Mouse (Mus musculus): ENCODE measurements around the gene Hes2. TPM values are rescaled to one million over a fixed set of nuclear protein-coding genes. Genes with fewer than 3 reads are reported as not detected.

Hes2 gene
- polyA plus RNA-seq (2015; fragmentation: Illumina TruSeq; extraction: RNeasy Lipid Tissue Mini Kit (QIAGEN cat#74804); ENCODE audit: insufficient read depth, low replicate concordance) = 0.08 TPM

GRCm38 (mm10) chr4:152158585-152159284 lies at the start of gene Hes2:
Gene Hes2 (plus strand): TSS chr4:152158867.

DNA sequence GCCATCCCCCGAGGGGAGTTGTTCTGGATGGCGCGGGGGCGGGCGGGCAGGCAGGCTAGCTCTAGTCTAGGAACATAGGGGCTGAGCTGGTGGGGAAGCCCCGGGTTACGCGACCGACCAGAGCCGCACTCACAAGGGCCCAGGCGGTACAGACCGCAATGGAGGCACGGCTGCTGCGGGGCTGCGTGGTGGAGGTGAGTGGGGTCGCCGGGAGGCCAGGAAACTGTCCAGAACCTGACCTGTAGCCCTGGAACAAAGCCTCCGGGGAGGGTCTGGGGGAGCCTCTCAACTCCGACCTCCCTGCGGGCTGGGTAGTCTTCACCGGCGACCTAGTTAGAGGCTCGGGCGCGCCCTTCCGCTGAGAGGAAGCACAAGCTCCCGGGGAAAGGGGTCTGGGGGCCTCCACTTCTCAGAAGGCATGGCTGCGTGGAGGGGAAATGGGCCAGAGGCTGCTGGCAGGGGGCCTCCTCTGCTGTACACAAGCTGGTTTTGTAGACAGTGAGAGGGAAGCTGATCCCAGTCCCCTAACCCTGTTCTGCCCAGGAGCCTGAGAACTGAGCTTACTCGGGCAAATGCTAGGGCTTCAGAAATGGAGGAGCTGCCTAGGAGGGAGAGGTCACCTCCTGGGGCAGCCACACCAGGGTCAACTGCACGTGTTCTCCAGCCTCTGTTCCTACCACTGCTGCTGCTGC lies 42.6 kb upstream of the Hes2 start, which contains the start of gene Tnfrsf25:
Tnfrsf25 (plus strand) TSS at position 14 of the 692 bp plus-strand sequence.

GRCm38 (mm10) chr4:152151966-152152544 lies 6.6 kb upstream of the Hes2 start, which contains the start of gene Espn:
Gene Espn (minus strand): TSS chr4:152152371.

GRCm38 (mm10) chr4:152177537-152178343 lies 19.1 kb downstream of the Hes2 start, which contains the start of gene Acot7:
Gene Acot7 (plus strand): TSS chr4:152178134.

Other genes with a start within 250 kb of the Hes2 start
- gene Dnajc11, start 225.2 kb upstream of the Hes2 start, polyA plus RNA-seq (2015; fragmentation: Illumina TruSeq; extraction: RNeasy Lipid Tissue Mini Kit (QIAGEN cat#74804); ENCODE audit: insufficient read depth, low replicate concordance) = 55.6 TPM
- 7.9 TPM for gene Thap3, start 169.9 kb upstream of the Hes2 start, polyA plus RNA-seq (2015; fragmentation: Illumina TruSeq; extraction: RNeasy Lipid Tissue Mini Kit (QIAGEN cat#74804); ENCODE audit: insufficient read depth, low replicate concordance)
- gene Phf13, start 162.6 kb upstream of the Hes2 start, polyA plus RNA-seq (2015; fragmentation: Illumina TruSeq; extraction: RNeasy Lipid Tissue Mini Kit (QIAGEN cat#74804); ENCODE audit: insufficient read depth, low replicate concordance) = 6.4 TPM
- gene Klhl21, start 150.1 kb upstream of the Hes2 start, polyA plus RNA-seq (2015; fragmentation: Illumina TruSeq; extraction: RNeasy Lipid Tissue Mini Kit (QIAGEN cat#74804); ENCODE audit: insufficient read depth, low replicate concordance) = 7.9 TPM
- gene Zbtb48, start 131.2 kb upstream of the Hes2 start, polyA plus RNA-seq (2015; fragmentation: Illumina TruSeq; extraction: RNeasy Lipid Tissue Mini Kit (QIAGEN cat#74804); ENCODE audit: insufficient read depth, low replicate concordance) = 9.2 TPM
- not detected for gene Tas1r1, start 120.3 kb upstream of the Hes2 start, polyA plus RNA-seq (2015; fragmentation: Illumina TruSeq; extraction: RNeasy Lipid Tissue Mini Kit (QIAGEN cat#74804); ENCODE audit: insufficient read depth, low replicate concordance)
- 29.8 TPM for gene Nol9, start 119.5 kb upstream of the Hes2 start, polyA plus RNA-seq (2015; fragmentation: Illumina TruSeq; extraction: RNeasy Lipid Tissue Mini Kit (QIAGEN cat#74804); ENCODE audit: insufficient read depth, low replicate concordance)
- 1.6 TPM for gene Plekhg5, start 86.4 kb upstream of the Hes2 start, polyA plus RNA-seq (2015; fragmentation: Illumina TruSeq; extraction: RNeasy Lipid Tissue Mini Kit (QIAGEN cat#74804); ENCODE audit: insufficient read depth, low replicate concordance)
- gene Tnfrsf25, start 42.9 kb upstream of the Hes2 start, polyA plus RNA-seq (2015; fragmentation: Illumina TruSeq; extraction: RNeasy Lipid Tissue Mini Kit (QIAGEN cat#74804); ENCODE audit: insufficient read depth, low replicate concordance) = 5.4 TPM
- 0.79 TPM for gene Espn, start 6.5 kb upstream of the Hes2 start, polyA plus RNA-seq (2015; fragmentation: Illumina TruSeq; extraction: RNeasy Lipid Tissue Mini Kit (QIAGEN cat#74804); ENCODE audit: insufficient read depth, low replicate concordance)
- 10.9 TPM for gene Acot7, start 19.3 kb downstream of the Hes2 start, polyA plus RNA-seq (2015; fragmentation: Illumina TruSeq; extraction: RNeasy Lipid Tissue Mini Kit (QIAGEN cat#74804); ENCODE audit: insufficient read depth, low replicate concordance)
- 2.8 TPM for gene Gpr153, start 115.4 kb downstream of the Hes2 start, polyA plus RNA-seq (2015; fragmentation: Illumina TruSeq; extraction: RNeasy Lipid Tissue Mini Kit (QIAGEN cat#74804); ENCODE audit: insufficient read depth, low replicate concordance)
- gene Hes3, start 132.8 kb downstream of the Hes2 start, polyA plus RNA-seq (2015; fragmentation: Illumina TruSeq; extraction: RNeasy Lipid Tissue Mini Kit (QIAGEN cat#74804); ENCODE audit: insufficient read depth, low replicate concordance) = not detected
- gene Icmt, start 138.4 kb downstream of the Hes2 start, polyA plus RNA-seq (2015; fragmentation: Illumina TruSeq; extraction: RNeasy Lipid Tissue Mini Kit (QIAGEN cat#74804); ENCODE audit: insufficient read depth, low replicate concordance) = 19.9 TPM
- not detected for gene Rnf207, start 160.1 kb downstream of the Hes2 start, polyA plus RNA-seq (2015; fragmentation: Illumina TruSeq; extraction: RNeasy Lipid Tissue Mini Kit (QIAGEN cat#74804); ENCODE audit: insufficient read depth, low replicate concordance)
- gene Rpl22, start 166.9 kb downstream of the Hes2 start, polyA plus RNA-seq (2015; fragmentation: Illumina TruSeq; extraction: RNeasy Lipid Tissue Mini Kit (QIAGEN cat#74804); ENCODE audit: insufficient read depth, low replicate concordance) = 1,802 TPM
- gene Chd5, start 179.8 kb downstream of the Hes2 start, polyA plus RNA-seq (2015; fragmentation: Illumina TruSeq; extraction: RNeasy Lipid Tissue Mini Kit (QIAGEN cat#74804); ENCODE audit: insufficient read depth, low replicate concordance) = 0.06 TPM

Measured in spleen, adult 10 weeks (tissue).